Mouse (Mus musculus): ENCODE measurements around the gene Tk1. TPM values are rescaled to one million over a fixed set of nuclear protein-coding genes. Genes with fewer than 3 reads are reported as not detected.

Tk1 gene
- 79.7 TPM for polyA plus RNA-seq (2021)

DNA sequence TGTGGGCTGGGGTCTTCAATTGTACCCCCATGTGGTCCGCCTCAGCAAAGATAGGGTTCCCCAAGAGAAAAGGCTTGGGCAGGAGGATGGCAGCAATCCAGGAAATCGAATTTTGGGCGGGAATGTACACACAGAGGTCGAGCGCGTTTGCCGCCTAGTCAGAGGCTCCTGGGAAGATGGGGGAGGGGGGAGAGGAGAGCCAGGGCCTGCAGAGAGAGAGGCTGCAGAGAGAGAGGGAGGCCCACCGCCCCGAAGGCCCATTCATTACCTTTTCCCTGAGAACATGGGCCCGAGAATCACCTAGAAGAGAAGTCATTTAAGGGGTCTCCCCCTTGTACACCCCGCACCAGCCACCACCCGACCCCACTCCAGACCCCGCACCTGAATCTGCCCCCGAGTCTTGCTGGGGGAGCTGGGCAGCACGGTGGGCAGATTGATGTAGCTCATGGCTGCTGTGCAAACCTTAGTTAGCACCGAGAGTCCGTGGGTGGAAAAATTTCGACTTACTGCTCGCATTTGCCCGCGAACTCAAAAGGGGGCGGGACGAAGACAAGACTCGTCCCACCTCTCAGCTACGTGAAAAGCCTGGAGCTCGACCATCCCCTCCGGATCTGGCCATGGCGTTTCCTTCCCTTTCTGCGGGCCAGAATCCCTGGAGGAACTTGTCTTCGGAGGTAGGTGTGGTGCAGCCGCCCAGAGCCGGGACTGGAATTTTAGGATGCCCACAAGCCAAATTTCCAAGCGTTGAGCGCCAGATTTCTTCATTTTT, at the start of gene Tk1, which contains the start of gene Afmid:
TSS of gene Tk1 (minus strand) at position 760 of the 769 bp plus-strand sequence.
TSS of gene Afmid (plus strand) at position 592 of the 769 bp plus-strand sequence.
- no peak for DNase-seq (ENCODE audit: low read depth, low spot score)
- in situ Hi-C loops (cut with MboI; ENCODE audit: low pct_unique_long_range_greater_than_20kb) = loop anchor here (5.0 kb wide), 1 partner anchor 118 kb away; no protein-coding TSS in a partner anchor
- ATAC-seq = no peak
- TF ChIP-seq CTCF (IDR thresholded peaks at IDR 0.05) = no peak
- H3K27me3 ChIP-seq = no peaks in the 10 kb centered on the region
- ChIA-PET POLR2A (interaction anchor here (0.7 to 1.4 kb wide), 6 partner anchors 8 to 454 kb away, joined by 3 to 4 read pairs (median 3); no protein-coding TSS in a partner anchor), CTCF (interaction anchor here (1.0 to 2.4 kb wide), 7 partner anchors 11 to 116 kb away, joined by 3 to 19 read pairs (median 4); partner anchors contain the start of gene 6030468B19Rik)

DNA sequence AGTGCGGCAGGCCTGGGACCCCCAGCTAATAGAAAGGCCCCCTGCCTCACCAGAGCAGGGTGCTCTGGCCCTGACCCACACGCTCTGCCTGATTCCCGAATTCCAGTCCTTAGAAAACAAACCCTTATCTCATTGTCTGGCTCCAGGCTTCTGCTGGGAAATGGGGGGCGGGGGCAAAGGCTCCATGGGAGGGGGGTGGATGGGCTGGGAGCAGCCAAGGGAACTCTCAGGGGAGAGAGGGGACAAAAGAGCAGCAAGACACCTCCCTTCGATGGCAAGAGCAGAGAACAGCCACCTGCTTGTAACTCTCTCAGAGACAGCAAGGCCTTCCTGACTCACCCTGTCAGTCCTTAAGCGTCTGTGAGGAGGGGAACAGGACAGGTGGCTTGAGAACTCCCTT, 49.8 kb upstream of the Tk1 start:
- no peak for DNase-seq (ENCODE audit: low read depth, low spot score)
- in situ Hi-C loops (cut with MboI; ENCODE audit: low pct_unique_long_range_greater_than_20kb) = no loop called here
- CTCF ChIA-PET = no interaction called here
- no peaks in the 10 kb centered on the region for H3K27me3 ChIP-seq
- ATAC-seq = no peak
- TF ChIP-seq CTCF (IDR thresholded peaks at IDR 0.05) = no peak
- POLR2A ChIA-PET = no interaction called here

DNA sequence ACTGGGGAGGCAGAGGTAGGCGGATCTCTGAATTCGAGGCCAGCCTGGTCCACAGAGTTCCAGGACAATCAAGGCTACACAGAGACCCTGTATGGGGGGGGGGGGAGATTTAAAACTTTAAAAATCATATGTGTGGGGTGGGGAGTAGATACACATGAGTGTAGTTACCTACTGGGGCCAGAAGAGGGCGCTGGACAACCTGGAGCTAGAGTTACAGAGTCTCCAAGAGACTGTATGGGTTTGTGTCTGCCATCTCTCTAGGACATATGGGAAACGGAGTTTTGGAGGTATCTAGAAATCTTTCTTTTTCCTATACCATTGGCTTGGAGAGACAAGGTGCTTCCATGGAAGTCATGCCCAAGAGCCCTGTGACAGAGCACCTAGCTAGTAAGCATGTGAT, 48.5 kb upstream of the Tk1 start:
- DNase-seq (ENCODE audit: low read depth, low spot score) = no peak

DNA sequence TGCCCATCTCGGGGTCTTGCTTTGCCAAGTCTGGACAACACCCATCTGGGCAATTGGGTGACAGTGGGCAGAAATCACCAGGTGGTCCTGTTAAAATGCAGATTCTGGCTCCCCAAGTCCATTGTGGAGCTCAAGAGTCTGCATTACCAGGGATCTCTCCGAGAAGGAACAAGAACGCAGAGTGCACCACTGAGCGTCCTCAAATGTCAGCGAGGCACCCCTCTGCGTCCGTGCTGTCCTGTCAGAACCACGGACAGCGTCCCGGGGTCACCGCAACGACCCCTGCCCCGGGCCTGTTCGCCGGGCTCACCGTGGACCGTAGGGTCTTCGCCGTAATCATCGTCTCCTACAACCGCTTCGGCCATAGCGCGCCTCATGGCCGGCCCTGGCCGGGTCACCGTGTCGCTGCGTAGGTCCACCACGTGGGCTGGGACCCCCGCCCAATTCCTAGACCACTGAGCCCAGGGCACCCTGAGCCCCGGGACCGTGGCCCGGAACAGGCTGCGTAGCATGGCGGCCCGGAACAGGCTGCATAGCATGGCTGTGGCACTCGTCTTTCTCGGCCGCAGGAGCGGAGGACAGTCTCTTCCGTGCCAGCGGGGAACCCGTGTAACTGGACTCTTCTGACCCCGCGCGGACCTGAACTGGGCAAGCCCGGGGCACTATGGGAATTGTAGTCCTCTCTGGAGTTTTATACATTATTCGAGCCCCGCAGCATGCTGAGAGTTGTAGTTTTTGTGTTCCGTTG, 47.1 kb upstream of the Tk1 start, which contains the start of gene Tha1:
TSS of gene Tha1 (minus strand) at position 621 of the 748 bp plus-strand sequence.
- H3K27me3 ChIP-seq = no peaks in the 10 kb centered on the region
- DNase-seq (ENCODE audit: low read depth, low spot score) (no peak), ATAC-seq (peak; percentile 53)
- in situ Hi-C loops (cut with MboI; ENCODE audit: low pct_unique_long_range_greater_than_20kb) = loop anchor here (5.0 kb wide), 1 partner anchor 229 kb away; no protein-coding TSS in a partner anchor
- TF ChIP-seq CTCF (IDR thresholded peaks at IDR 0.05) = no peak
- CTCF ChIA-PET = interaction anchor here (1.3 to 1.9 kb wide), 2 partner anchors 97 to 231 kb away, joined by 4 read pairs; partner anchors contain the start of gene Socs3
- POLR2A ChIA-PET = no interaction called here

More for the DNA sequence above, 48.5 kb upstream of the Tk1 start:
- ATAC-seq = no peak
- ChIA-PET POLR2A (interaction anchor here (0.6 kb wide), 2 partner anchors 9 to 533 kb away, joined by 3 read pairs; no protein-coding TSS in a partner anchor), CTCF (interaction anchor here (0.6 to 1.9 kb wide), 4 partner anchors 9 to 230 kb away, joined by 3 to 4 read pairs (median 4); no protein-coding TSS in a partner anchor)
- no peak for TF ChIP-seq CTCF (IDR thresholded peaks at IDR 0.05)
- in situ Hi-C loops (cut with MboI; ENCODE audit: low pct_unique_long_range_greater_than_20kb) = loop anchor here (5.0 kb wide), 1 partner anchor 228 kb away; no protein-coding TSS in a partner anchor
- no peaks in the 10 kb centered on the region for H3K27me3 ChIP-seq

DNA sequence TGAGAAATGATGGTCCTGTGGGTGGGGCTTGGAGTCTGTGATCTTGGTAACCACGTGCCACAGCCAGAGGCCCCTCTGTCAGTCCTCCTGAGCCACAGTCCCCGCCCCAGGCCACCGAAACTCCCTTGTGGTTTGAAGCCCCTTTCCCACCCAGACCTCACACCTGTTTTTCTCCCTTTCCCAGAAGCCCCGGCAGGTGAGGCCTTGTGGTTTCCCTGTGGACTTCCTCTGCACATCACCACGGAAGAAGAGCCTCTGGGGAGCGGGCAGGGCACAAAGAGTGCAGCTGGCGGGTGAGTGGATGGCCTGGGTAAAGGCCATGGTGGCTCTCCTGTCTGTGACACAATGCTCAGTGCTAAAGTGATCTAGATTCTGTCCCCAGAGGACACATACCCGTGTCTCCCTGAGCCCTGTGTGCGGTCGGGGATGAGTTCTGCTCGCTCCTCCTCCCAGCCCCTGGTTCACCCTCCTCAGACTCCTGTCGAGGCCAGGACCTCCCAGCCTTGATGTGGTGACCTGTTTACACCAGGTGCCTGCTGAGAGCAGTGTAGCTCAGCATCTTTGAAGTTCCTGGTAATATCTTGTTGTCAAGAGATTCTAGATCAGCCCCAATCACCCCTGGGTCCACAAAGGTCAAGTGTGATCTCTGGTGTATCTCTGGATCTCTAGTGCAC, 46.2 kb upstream of the Tk1 start:
- CTCF ChIA-PET = interaction anchor here (1.3 to 1.5 kb wide), 3 partner anchors 98 to 231 kb away, joined by 3 to 4 read pairs (median 3); partner anchors contain the start of gene Socs3
- POLR2A ChIA-PET = no interaction called here
- in situ Hi-C loops (cut with MboI; ENCODE audit: low pct_unique_long_range_greater_than_20kb) = loop anchor here (5.0 kb wide), 1 partner anchor 230 kb away; no protein-coding TSS in a partner anchor
- H3K27me3 ChIP-seq = no peaks in the 10 kb centered on the region
- DNase-seq (ENCODE audit: low read depth, low spot score) = no peak
- TF ChIP-seq CTCF (IDR thresholded peaks at IDR 0.05) = no peak
- no peak for ATAC-seq

DNA sequence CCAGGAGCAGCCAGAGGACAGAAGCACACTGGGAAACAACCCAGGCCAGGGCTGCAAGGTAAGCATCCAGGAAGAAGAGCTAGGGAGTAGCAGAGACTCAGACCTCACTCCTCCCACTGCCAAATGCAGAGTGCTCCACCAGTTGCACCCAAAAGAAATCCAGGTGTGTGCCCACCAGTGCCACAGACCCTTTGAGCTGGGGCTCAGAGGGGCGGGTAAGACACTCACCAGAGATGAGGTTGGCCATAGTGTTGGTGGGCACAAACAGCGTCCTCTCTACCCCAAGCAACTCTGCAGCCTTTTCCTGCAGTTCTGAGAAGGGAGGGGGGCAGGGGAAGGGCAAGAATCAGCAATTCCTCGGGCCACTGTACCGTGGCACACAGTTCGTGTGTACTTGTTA, 45.5 kb upstream of the Tk1 start:
- CTCF ChIA-PET = interaction anchor here (1.0 to 1.5 kb wide), 6 partner anchors 10 to 232 kb away, joined by 3 to 5 read pairs (median 3); partner anchors contain the start of gene Socs3
- H3K27me3 ChIP-seq = no peaks in the 10 kb centered on the region
- no peak for ATAC-seq
- POLR2A ChIA-PET = no interaction called here
- TF ChIP-seq CTCF (IDR thresholded peaks at IDR 0.05) = no peak
- in situ Hi-C loops (cut with MboI; ENCODE audit: low pct_unique_long_range_greater_than_20kb) = loop anchor here (5.0 kb wide), 1 partner anchor 231 kb away; no protein-coding TSS in a partner anchor
- DNase-seq (ENCODE audit: low read depth, low spot score) = no peak

DNA sequence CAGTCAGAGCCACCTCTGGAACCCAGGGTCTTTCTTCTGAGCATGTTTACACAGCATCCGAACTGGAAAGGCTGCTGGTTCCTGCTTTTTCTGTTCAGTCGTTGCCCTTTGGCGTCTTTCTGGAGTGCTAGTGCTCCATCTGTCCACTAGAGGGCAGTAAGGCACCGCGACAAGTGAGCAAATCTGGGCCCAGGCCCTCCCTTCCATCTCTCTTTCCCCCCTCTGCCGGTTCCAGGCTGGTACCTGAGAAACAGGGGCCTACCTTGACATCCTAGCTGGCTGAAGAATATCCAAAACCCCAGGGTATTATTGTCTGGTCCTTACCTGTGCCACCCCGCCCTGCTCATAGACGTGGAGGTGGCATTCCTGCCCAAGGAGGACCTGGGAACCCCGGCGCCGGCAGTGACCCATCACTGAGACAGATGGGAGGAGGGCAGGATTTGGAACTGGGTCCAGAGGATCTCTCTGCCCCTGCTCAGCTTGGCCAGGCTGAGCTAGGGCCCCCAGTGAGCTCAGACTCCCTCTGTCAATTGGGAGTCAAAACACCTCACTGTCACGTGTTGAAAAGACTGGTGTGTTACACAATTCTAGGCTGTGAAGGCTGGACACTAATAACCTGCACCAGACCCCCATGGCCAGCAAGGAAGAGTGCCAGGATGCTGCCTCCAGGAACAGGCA, 44.9 kb upstream of the Tk1 start:
- in situ Hi-C loops (cut with MboI; ENCODE audit: low pct_unique_long_range_greater_than_20kb) = loop anchor here (5.0 kb wide), 1 partner anchor 231 kb away; no protein-coding TSS in a partner anchor
- POLR2A ChIA-PET = no interaction called here
- no peak for TF ChIP-seq CTCF (IDR thresholded peaks at IDR 0.05)

DNA sequence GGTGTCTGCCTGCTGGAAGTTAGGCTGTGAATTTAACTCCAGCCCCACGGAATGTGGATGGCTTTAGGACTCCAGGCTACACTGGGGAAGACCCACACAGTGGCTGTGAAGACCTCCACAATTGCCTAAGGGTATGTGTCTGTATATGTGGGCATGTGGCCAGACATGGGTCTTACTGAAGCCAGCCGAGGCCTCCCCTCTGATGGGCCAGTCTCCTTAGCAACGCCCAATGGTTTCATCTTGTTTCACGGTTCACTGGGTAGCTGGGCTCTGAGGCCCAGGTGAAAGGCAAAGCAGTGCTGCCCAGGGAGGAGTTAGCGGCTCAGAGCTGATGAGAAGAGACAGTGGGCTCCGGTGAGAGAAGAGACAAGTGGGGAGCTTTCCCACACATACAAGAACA, 40.1 kb upstream of the Tk1 start:
- ChIA-PET CTCF (interaction anchor here (1.3 to 1.7 kb wide), 2 partner anchors 8 to 235 kb away, joined by 3 read pairs; no protein-coding TSS in a partner anchor), POLR2A (no interaction called here)
- in situ Hi-C loops (cut with MboI; ENCODE audit: low pct_unique_long_range_greater_than_20kb) = loop anchor here (5.0 kb wide), 1 partner anchor 351 kb away; no protein-coding TSS in a partner anchor
- no peaks in the 10 kb centered on the region for H3K27me3 ChIP-seq
- no peak for ATAC-seq
- no peak for TF ChIP-seq CTCF (IDR thresholded peaks at IDR 0.05)
- DNase-seq (ENCODE audit: low read depth, low spot score) = no peak

More for the DNA sequence above, 44.9 kb upstream of the Tk1 start:
- CTCF ChIA-PET = interaction anchor here (0.7 to 1.5 kb wide), 7 partner anchors 10 to 233 kb away, joined by 3 to 5 read pairs (median 3); no protein-coding TSS in a partner anchor
- ATAC-seq (no peak), DNase-seq (ENCODE audit: low read depth, low spot score) (no peak)
- H3K27me3 ChIP-seq = no peaks in the 10 kb centered on the region

DNA sequence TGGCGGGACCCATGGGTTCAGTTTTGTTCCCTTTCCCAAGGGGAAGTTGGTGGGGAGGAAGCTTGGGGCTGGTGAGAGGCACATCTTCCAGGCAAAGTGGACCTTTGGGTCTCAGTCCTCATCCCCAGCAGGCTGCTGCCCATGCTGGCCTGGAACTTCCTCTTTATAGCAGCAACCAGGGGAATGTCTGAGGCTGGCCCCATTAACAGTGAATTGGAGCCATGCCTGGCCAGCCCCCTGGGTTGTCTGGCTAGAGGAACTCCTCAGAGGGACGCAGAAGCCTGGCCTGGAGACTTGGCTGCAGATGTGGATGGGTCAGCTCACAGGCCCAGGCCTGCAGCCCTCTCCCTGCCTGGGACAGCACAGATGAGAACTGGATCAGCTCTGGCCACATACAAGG, 38.9 kb upstream of the Tk1 start:
- no peaks in the 10 kb centered on the region for H3K27me3 ChIP-seq
- DNase-seq (ENCODE audit: low read depth, low spot score) (no peak), ATAC-seq (no peak)
- POLR2A ChIA-PET = no interaction called here
- no peak for TF ChIP-seq CTCF (IDR thresholded peaks at IDR 0.05)
- in situ Hi-C loops (cut with MboI; ENCODE audit: low pct_unique_long_range_greater_than_20kb) = loop anchor here (5.0 kb wide), 1 partner anchor 352 kb away; no protein-coding TSS in a partner anchor
- CTCF ChIA-PET = interaction anchor here (0.8 to 1.7 kb wide), 4 partner anchors 10 to 239 kb away, joined by 3 to 4 read pairs (median 3); no protein-coding TSS in a partner anchor

Data from Patski (cell line).